Mouse (Mus musculus): ENCODE results near the gene Pxmp4. TPM values are rescaled to one million over a fixed set of nuclear protein-coding genes. Genes with fewer than 3 reads are reported as not detected.
A peak's percentile ranks its signal among the peaks of the same experiment; 100 is the strongest.

Gene Pxmp4
- polyA plus RNA-seq, 1 experiment, result 3.3 TPM

- no peak overlapping the region for H3K4me3 ChIP-seq (ENCODE audit: control insufficient read depth, low read depth, low read length)
- TF ChIP-seq POLR2A (IDR thresholded peaks at IDR 0.05; ENCODE audit: control insufficient read depth, low read depth, low read length), result no peak
- no peak for TF ChIP-seq CTCF (IDR thresholded peaks at IDR 0.05; ENCODE audit: control insufficient read depth, insufficient read depth, insufficient replicate concordance, low read depth, low read length)
These were observed 5.7 kb upstream of the Pxmp4 start for GRCm38 (mm10) chr2:154609050-154609767.

GRCm38 (mm10) chr2:154606965-154607364 is 3.5 kb upstream of the Pxmp4 start:
- Histone ChIP-seq H3K4me1 (ENCODE audit: control insufficient read depth, insufficient read depth, low read length) (0 out of 2 replicates have a peak, but pooled peaks cover 2% of the 10 kb centered on the region), H3K36me3 (ENCODE audit: control insufficient read depth, insufficient read depth, low read length) (no peaks in the 10 kb centered on the region), H3K27me3 (ENCODE audit: control insufficient read depth, insufficient read depth, low read length) (no peaks in the 10 kb centered on the region), H3K4me3 (ENCODE audit: control insufficient read depth, low read depth, low read length) (no peak overlapping the region), H3K27ac (ENCODE audit: control insufficient read depth, insufficient read depth, low read depth, low read length) (no peak overlapping the region)
- TF ChIP-seq CTCF (IDR thresholded peaks at IDR 0.05; ENCODE audit: control insufficient read depth, insufficient read depth, insufficient replicate concordance, low read depth, low read length) (no peak), POLR2A (IDR thresholded peaks at IDR 0.05; ENCODE audit: control insufficient read depth, low read depth, low read length) (no peak)

More at GRCm38 (mm10) chr2:154609050-154609767, 5.7 kb upstream of the Pxmp4 start:
- no peaks in the 10 kb centered on the region for H3K27me3 ChIP-seq (ENCODE audit: control insufficient read depth, insufficient read depth, low read length)
- no peak overlapping the region for H3K27ac ChIP-seq (ENCODE audit: control insufficient read depth, insufficient read depth, low read depth, low read length)
- peaks cover 8% of the 10 kb centered on the region for H3K4me1 ChIP-seq (ENCODE audit: control insufficient read depth, insufficient read depth, low read length)
- no peaks in the 10 kb centered on the region for H3K36me3 ChIP-seq (ENCODE audit: control insufficient read depth, insufficient read depth, low read length)

- Histone ChIP-seq H3K27ac (ENCODE audit: control insufficient read depth, insufficient read depth, low read depth, low read length) (no peak overlapping the region), H3K4me3 (ENCODE audit: control insufficient read depth, low read depth, low read length) (peak overlapping the region; percentile 8; the same call in 1 of the 2 replicates), H3K36me3 (ENCODE audit: control insufficient read depth, insufficient read depth, low read length) (no peaks in the 10 kb centered on the region), H3K27me3 (ENCODE audit: control insufficient read depth, insufficient read depth, low read length) (no peaks in the 10 kb centered on the region), H3K4me1 (ENCODE audit: control insufficient read depth, insufficient read depth, low read length) (no peaks in the 10 kb centered on the region)
- TF ChIP-seq POLR2A (IDR thresholded peaks at IDR 0.05; ENCODE audit: control insufficient read depth, low read depth, low read length), result no peak
These were observed 648 bp upstream of the Pxmp4 start for GRCm38 (mm10) chr2:154604156-154604555.

- Histone ChIP-seq H3K36me3 (ENCODE audit: control insufficient read depth, insufficient read depth, low read length) (no peaks in the 10 kb centered on the region), H3K27ac (ENCODE audit: control insufficient read depth, insufficient read depth, low read depth, low read length) (no peak overlapping the region), H3K27me3 (ENCODE audit: control insufficient read depth, insufficient read depth, low read length) (no peaks in the 10 kb centered on the region), H3K4me1 (ENCODE audit: control insufficient read depth, insufficient read depth, low read length) (no peaks in the 10 kb centered on the region), H3K4me3 (ENCODE audit: control insufficient read depth, low read depth, low read length) (peak overlapping the region; percentile 86)
- TF ChIP-seq POLR2A (IDR thresholded peaks at IDR 0.05; ENCODE audit: control insufficient read depth, low read depth, low read length) (no peak), CTCF (IDR thresholded peaks at IDR 0.05; ENCODE audit: control insufficient read depth, insufficient read depth, insufficient replicate concordance, low read depth, low read length) (no peak)
These were observed 386 bp downstream of the Pxmp4 start for GRCm38 (mm10) chr2:154603007-154603637.

GRCm38 (mm10) chr2:154601324-154601723 is 2.2 kb downstream of the Pxmp4 start:
- Histone ChIP-seq H3K27ac (ENCODE audit: control insufficient read depth, insufficient read depth, low read depth, low read length) (no peak overlapping the region), H3K4me1 (ENCODE audit: control insufficient read depth, insufficient read depth, low read length) (no peaks in the 10 kb centered on the region), H3K27me3 (ENCODE audit: control insufficient read depth, insufficient read depth, low read length) (no peaks in the 10 kb centered on the region), H3K4me3 (ENCODE audit: control insufficient read depth, low read depth, low read length) (no peak overlapping the region), H3K36me3 (ENCODE audit: control insufficient read depth, insufficient read depth, low read length) (no peaks in the 10 kb centered on the region)
- no peak for TF ChIP-seq CTCF (IDR thresholded peaks at IDR 0.05; ENCODE audit: control insufficient read depth, insufficient read depth, insufficient replicate concordance, low read depth, low read length)
- no peak for TF ChIP-seq POLR2A (IDR thresholded peaks at IDR 0.05; ENCODE audit: control insufficient read depth, low read depth, low read length)

GRCm38 (mm10) chr2:154600586-154600985 is 2.9 kb downstream of the Pxmp4 start:
- Histone ChIP-seq H3K4me1 (ENCODE audit: control insufficient read depth, insufficient read depth, low read length) (no peaks in the 10 kb centered on the region), H3K36me3 (ENCODE audit: control insufficient read depth, insufficient read depth, low read length) (no peaks in the 10 kb centered on the region), H3K4me3 (ENCODE audit: control insufficient read depth, low read depth, low read length) (no peak overlapping the region), H3K27ac (ENCODE audit: control insufficient read depth, insufficient read depth, low read depth, low read length) (no peak overlapping the region), H3K27me3 (ENCODE audit: control insufficient read depth, insufficient read depth, low read length) (no peaks in the 10 kb centered on the region)
- no peak for TF ChIP-seq POLR2A (IDR thresholded peaks at IDR 0.05; ENCODE audit: control insufficient read depth, low read depth, low read length)
- no peak for TF ChIP-seq CTCF (IDR thresholded peaks at IDR 0.05; ENCODE audit: control insufficient read depth, insufficient read depth, insufficient replicate concordance, low read depth, low read length)

- Histone ChIP-seq H3K27ac (ENCODE audit: control insufficient read depth, insufficient read depth, low read depth, low read length) (no peak overlapping the region), H3K4me1 (ENCODE audit: control insufficient read depth, insufficient read depth, low read length) (no peaks in the 10 kb centered on the region), H3K36me3 (ENCODE audit: control insufficient read depth, insufficient read depth, low read length) (no peaks in the 10 kb centered on the region), H3K4me3 (ENCODE audit: control insufficient read depth, low read depth, low read length) (no peak overlapping the region), H3K27me3 (ENCODE audit: control insufficient read depth, insufficient read depth, low read length) (no peaks in the 10 kb centered on the region)
- TF ChIP-seq POLR2A (IDR thresholded peaks at IDR 0.05; ENCODE audit: control insufficient read depth, low read depth, low read length) (no peak), CTCF (IDR thresholded peaks at IDR 0.05; ENCODE audit: control insufficient read depth, insufficient read depth, insufficient replicate concordance, low read depth, low read length) (no peak)
These were observed 6.1 kb downstream of the Pxmp4 start for GRCm38 (mm10) chr2:154597399-154597798.
